Mouse (Mus musculus): ENCODE measurements around the gene Agpat3.

DNA sequence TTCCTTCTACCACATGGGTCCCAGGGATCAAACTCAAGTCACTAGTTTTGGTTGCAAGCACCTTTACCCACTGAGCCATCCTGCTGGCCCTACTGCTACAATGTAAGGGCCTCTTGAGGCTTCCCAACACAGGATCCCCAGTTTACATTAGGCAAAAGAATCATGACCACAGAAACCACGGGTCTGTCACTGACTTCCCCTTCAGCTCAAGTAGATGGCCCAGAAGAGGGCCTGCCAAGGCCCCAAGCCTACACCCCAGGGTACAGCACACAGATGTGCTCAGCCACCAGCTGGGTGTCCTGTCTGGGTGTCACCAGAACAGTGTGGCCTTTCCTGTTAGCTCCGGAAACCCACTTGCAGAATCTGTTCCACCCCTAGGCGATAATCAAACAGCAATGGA, 87.6 kb downstream of the Agpat3 start:
- no peak for TF ChIP-seq GATA1 (IDR thresholded peaks at IDR 0.05; ENCODE audit: low read length)
- TF ChIP-seq TAL1 (IDR thresholded peaks at IDR 0.05; ENCODE audit: low read length): no peak
